Mouse (Mus musculus): ENCODE measurements around the gene Syndig1.

DNA sequence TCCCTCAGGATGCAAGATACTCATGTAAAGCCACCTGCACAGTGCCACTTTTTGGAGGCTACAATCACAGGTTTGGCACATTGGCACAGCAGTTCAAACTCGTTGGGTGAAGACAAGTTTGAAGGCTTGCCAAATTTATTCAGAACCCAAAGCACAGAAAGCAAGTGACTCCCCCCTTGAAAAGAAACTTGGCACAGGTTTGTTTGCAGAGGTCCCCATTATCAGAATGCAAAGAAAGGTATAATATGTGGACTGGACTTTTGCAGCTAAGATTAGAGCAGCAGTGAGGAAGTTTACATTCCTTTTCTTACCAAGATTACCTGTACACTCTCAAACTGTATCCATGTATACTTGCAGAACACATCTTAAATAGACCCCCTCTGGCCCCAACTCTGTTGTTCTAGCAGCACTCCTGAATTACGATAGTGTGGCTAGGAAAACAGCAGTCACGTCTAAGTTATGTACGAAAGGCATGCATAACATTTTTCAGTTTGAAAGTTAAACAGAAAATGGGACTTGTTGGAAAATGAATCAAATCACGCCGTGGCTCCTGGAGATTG, 183.9 kb downstream of the Syndig1 start:
- no peak for TF ChIP-seq POLR2A (IDR thresholded peaks at IDR 0.05; ENCODE audit: borderline replicate concordance, insufficient read depth, low read length)
- no peak for TF ChIP-seq CTCF (IDR thresholded peaks at IDR 0.05; ENCODE audit: borderline replicate concordance, insufficient read depth, low read depth, low read length)
